Mouse (Mus musculus): ENCODE results near the gene Fmo1. TPM values are rescaled to one million over a fixed set of nuclear protein-coding genes. Genes with fewer than 3 reads are reported as not detected.

Gene Fmo1
- total RNA-seq (2021): 100 to 1,000 TPM; 241 to 652 TPM
- 20.8 and 29.8 TPM in 2 replicates for polyA plus RNA-seq (2012; rRNA removed)
- long read RNA-seq, transcript Fmo1-201 (9 exons, 2,388 nt): major isoform, 6 of 111 reads
- long read RNA-seq, partial matches to known transcripts: 34 of 111 reads
- long read RNA-seq, other reads (novel, unspliced or antisense): 70 of 111 reads

- DNase-seq: peak; percentile 59
Measured at GRCm38 (mm10) chr1:162866280-162866681, at the start of gene Fmo1. TSS of gene Fmo1 (minus strand) at chr1:162866610.

GRCm38 (mm10) chr1:162914932-162915556 lies 48.6 kb upstream of the Fmo1 start:
- no peak for DNase-seq

DNA sequence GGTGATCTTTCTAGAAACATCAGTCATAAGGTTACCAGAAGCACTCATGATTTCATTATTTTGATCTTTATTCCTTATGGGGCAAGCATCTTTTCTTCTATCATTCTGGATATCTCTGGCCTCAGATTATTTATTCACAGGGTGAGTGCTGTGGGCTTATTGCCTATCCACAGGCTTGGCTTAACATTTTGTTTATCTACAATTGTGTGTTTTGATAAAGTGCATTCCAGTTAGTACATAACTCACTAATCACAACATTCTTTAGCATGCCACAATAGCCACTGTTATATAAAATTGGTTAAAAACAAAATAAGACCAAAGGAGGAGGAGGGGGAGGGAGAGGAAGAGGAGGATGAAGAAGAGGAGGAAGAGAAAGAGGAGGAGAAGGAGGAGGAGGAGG lies 45.7 kb upstream of the Fmo1 start:
- no peak for DNase-seq

DNA sequence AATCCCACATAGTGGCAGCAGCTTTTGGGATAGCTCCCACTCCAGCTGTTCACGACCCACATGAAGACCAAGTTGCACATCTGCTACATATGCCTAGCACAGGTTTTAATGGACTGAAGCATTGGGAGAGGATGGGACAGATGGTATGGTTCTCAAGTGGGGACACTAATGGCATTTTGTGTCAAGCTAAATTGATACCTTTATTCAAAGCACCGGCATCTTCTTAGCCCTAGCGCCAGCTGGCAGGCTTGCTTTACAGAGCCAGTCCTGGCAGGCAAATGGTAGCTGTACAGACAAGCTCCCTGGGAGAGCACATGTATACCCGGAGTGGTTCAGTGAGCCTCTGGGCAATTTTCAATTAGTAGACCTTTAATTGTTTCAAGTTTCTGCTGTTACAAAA lies 35.5 kb upstream of the Fmo1 start:
- no peak for DNase-seq

GRCm38 (mm10) chr1:162897838-162898811 lies 31.7 kb upstream of the Fmo1 start, which contains the start of gene Fmo2:
TSS of gene Fmo2 (minus strand) at chr1:162898726.
- DNase-seq: peak; percentile 25

- peak; percentile 52 for DNase-seq
Measured at GRCm38 (mm10) chr1:162895900-162896299, 29.5 kb upstream of the Fmo1 start.

DNA sequence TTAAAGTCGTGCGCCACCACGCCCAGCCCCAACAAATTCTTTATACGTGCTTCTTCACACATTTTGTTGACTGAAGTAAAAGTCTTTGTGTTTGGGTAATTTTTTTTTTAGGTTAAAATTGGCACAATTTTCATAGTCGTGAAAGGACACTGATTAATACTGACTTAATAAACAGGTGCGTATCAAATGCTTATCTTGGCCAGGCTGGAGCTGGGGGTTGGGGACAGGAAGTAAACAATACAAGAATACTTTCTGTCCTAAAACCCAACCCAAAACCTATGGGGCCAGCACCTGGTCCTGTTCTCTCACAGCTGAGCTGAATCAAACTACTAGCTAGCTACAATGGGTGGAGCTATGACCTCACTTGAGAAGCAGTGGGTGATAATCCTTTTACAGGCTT lies 26.6 kb upstream of the Fmo1 start:
- no peak for DNase-seq

GRCm38 (mm10) chr1:162891980-162892451 lies 25.6 kb upstream of the Fmo1 start:
- DNase-seq: peak; percentile 38

DNA sequence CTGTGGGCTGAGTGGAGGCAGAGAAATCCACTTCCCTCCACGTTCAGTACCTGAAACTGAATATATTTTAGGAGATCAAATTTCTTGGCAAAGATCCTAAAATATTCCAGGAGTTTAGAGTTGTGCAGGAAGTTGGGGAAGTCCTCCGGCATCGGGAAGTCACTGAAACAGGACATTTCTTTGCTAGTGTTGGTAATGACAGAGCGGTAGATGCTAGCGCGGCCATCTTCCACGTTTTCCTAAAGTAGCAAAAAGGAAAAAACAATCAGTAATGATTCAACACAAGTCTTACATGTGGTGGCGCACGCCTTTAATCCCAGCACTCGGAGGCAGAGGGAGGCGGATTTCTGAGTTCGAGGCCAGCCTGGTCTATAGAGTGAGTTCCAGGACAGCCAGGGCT lies 22.2 kb upstream of the Fmo1 start:
- DNase-seq: no peak

DNA sequence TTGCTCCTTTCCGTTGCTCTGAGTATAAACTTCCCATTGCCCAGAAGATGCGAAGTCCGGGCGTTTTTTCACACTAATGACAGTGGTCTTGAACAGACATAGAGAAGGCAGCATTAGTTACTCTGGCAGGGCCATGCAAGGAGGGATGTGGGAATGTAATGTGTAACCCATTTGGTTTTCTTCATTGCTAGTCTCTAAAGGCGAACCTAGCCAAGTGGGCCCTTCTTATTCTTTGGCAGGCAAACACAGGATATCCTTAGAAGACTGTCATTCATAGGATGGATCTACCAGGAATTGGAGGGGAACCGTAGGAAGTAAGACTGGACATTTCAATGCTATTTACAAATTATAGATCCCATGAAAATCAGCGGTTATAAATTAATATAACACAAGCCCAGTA lies 21.2 kb upstream of the Fmo1 start:
- no peak for DNase-seq

DNA sequence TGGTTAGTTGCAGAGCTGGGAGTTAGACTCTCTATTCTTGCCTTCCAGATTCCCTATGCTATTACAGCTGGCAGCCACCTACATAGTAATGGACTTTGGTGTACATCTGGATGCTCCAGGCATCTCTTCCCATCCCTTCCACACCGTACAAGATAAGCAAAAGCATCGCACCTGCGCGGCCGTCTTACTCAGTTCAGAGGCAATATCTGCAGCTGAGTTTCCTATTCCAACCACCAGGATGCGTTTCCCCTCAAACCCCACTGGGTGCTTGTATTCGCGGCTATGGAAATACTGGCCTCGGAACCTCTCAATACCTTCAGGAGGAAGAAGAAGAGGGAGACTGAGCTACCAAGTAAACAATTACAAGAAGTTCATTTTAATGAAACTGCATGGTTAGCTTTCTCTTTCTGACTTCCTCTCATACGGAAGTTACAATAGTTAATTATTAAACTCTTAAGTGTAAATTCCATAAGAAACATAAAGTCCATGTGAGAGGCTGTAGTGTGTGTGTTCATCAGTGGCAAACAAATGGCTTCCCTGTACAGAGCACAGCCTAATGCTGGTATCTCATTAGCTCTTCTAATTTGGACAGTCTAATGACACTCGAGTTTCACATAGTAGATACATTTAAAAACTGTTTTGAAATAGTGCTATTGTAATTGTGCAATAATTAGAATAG lies 19.9 kb upstream of the Fmo1 start:
- DNase-seq: no peak

DNA sequence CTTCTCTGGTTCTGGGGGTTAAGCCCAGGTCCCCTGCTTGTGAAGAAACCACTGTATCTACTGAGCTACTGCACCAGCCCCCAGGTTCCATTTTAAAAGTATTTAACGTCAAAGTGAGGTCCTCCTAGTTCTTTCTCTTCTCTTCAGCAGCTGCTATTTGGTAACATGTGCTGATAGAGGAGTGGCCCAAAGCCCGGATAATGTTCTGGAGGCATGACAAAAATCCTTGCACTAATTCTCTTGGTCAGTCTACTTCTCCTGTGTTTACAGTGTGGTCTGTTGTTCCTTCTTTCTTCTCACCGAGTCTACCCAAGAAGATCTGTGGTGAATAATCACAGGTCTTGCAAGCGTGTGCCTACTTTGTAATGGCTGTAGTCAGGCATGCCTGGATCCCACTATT lies 16.3 kb upstream of the Fmo1 start:
- DNase-seq: no peak

- DNase-seq: peak; percentile 68
Measured at GRCm38 (mm10) chr1:162879595-162880369, 13.4 kb upstream of the Fmo1 start.

- DNase-seq: no peak
Measured at GRCm38 (mm10) chr1:162875091-162875490, 8.7 kb upstream of the Fmo1 start.

- peak; percentile 50 for DNase-seq
Measured at GRCm38 (mm10) chr1:162871701-162872311, 5.4 kb upstream of the Fmo1 start.

DNA sequence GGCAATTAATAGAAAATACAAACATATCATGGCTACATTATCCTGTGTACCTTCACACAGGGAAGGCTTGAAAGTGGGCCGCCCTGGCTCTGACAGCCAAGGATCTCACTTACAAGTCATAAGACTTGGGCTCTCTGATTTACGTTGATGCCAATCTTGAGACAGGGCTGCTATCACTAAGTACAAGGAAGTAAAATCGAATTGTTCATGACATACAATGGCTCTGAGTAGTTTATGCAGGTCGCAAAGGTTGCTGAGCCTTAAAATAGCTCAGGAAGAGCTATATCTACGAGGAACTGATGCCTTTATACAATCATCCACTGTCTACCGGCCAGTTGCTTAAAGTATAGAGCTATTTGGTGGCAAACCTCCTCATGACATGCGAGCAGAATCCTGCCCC lies 4.6 kb upstream of the Fmo1 start:
- DNase-seq: no peak

GRCm38 (mm10) chr1:162867396-162867795 lies 986 bp upstream of the Fmo1 start:
- no peak for DNase-seq

GRCm38 (mm10) chr1:162865493-162865830 lies 948 bp downstream of the Fmo1 start:
- DNase-seq: no peak

- peak; percentile 58 for DNase-seq
Measured at GRCm38 (mm10) chr1:162864816-162865492, 1.5 kb downstream of the Fmo1 start.

DNA sequence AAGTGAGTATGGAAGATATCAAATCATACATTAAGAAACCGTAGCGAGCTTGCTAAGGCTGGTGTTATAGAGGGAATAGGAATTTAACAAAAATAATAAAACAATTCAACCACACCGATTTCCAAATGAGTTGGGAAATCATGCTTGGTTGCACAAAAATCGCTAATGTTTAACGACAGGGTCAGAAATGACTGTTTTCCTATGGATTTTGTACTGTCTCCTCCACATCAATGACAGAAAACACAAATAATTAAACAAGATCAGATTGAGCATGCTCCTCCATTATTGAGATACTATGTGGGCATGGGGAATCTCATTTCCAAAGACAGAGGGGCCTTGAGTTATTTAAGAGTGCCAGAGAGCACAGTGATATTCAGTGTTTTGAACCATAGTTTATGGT lies 2.1 kb downstream of the Fmo1 start:
- DNase-seq: no peak

Measured in adrenal gland, adult 2 months (tissue).